13 mouse cellular contexts compared by ENCODE assay signal in genomic region chr9:101037396-101037795, GRCm38 (mm10). TPM values are rescaled to one million over a fixed set of nuclear protein-coding genes. Genes with fewer than 3 reads are reported as not detected.
DNase-seq lines count a peak whose midpoint lies in the region; ATAC-seq lines count a peak whose summit lies in the region.
"Had no signal": no experiment of that assay in that cellular context is flagged by ENCODE, and none has a peak within 500 bp of the region (broad histone marks: within the 10 kb centered on the region; RNA-seq: fewer than 3 reads in every experiment).

No protein-coding gene starts in this region.

- H3K4me2 ChIP-seq in heart, embryonic 12.5 days: no peak overlapping the region
- H3K4me2 ChIP-seq in liver, embryonic 15.5 days: peak overlapping the region; percentile 20; the same call in 1 of the 2 replicates
- H3K4me2 ChIP-seq in stomach, embryonic 15.5 days: peak overlapping the region; percentile 19; the same call in 1 of the 2 replicates
- H3K4me2 ChIP-seq: hindbrain, embryonic 13.5 days; midbrain, embryonic 15.5 days had no signal

- intact Hi-C loops in gastrocnemius, postnatal 36 days (cut with DNase I): no loop called here

- no peaks in the 10 kb centered on the region; the same call in none of the 2 replicates for H3K9me3 ChIP-seq in heart, embryonic 12.5 days (replicated peaks)
- no peaks in the 10 kb centered on the region for H3K9me3 ChIP-seq in liver, embryonic 15.5 days (replicated peaks)
- no peaks in the 10 kb centered on the region for H3K9me3 ChIP-seq in stomach, embryonic 15.5 days
- H3K9me3 ChIP-seq: hindbrain, embryonic 13.5 days; midbrain, embryonic 15.5 days had no signal

- no peak overlapping the region for H3K9ac ChIP-seq in heart, embryonic 12.5 days
- H3K9ac ChIP-seq in liver, embryonic 15.5 days: no peak overlapping the region
- H3K9ac ChIP-seq in stomach, embryonic 15.5 days: no peak overlapping the region
- H3K9ac ChIP-seq: hindbrain, embryonic 13.5 days; midbrain, embryonic 15.5 days had no signal

- 44% methylated on average over 7 of the region's 7 CpGs for WGBS in heart, embryonic 12.5 days
- WGBS in liver, embryonic 15.5 days (ENCODE audit: insufficient replicate concordance): 11% methylated on average over 7 of the region's 7 CpGs
- 22% methylated on average over 7 of the region's 7 CpGs for WGBS in stomach, embryonic 15.5 days

- DNase-seq in heart, adult 8-10 months (ENCODE audit: low spot score): peak; percentile 34
- peak; percentile 52 to 62 for DNase-seq in kidney, adult 8-10 months
- no peak for DNase-seq in right cerebral cortex, adult 18-20 months
- DNase-seq in adrenal gland, adult 8-10 months: no peak
- no peak for DNase-seq in gastrocnemius, postnatal 36 days
- DNase-seq: cerebellum, adult 11-12 months; retina, postnatal 1 day had no signal

- peaks cover 7% of the 10 kb centered on the region for H3K4me1 ChIP-seq in heart, embryonic 12.5 days (replicated peaks)
- peaks cover 35% of the 10 kb centered on the region for H3K4me1 ChIP-seq in liver, embryonic 15.5 days (replicated peaks)
- H3K4me1 ChIP-seq in stomach, embryonic 15.5 days: 0 out of 2 replicates have a peak, but pooled peaks cover 19% of the 10 kb centered on the region

- ATAC-seq in heart, embryonic 12.5 days (ENCODE audit: insufficient number of reproducible peaks, low FRiP score): no peak
- ATAC-seq in liver, embryonic 15.5 days (ENCODE audit: insufficient read depth): no peak
- no peak for ATAC-seq in stomach, embryonic 15.5 days (ENCODE audit: insufficient read depth, low FRiP score, low read depth)
- ATAC-seq: midbrain, embryonic 15.5 days had no signal

- no peaks in the 10 kb centered on the region for H3K27me3 ChIP-seq in heart, embryonic 12.5 days (replicated peaks)
- H3K27me3 ChIP-seq in liver, embryonic 15.5 days: no peaks in the 10 kb centered on the region; the same call in 1 of the 2 replicates
- no peaks in the 10 kb centered on the region for H3K27me3 ChIP-seq in stomach, embryonic 15.5 days (replicated peaks)
- H3K27me3 ChIP-seq: hindbrain, embryonic 13.5 days; midbrain, embryonic 15.5 days had no signal

- no peak overlapping the region for H3K27ac ChIP-seq in heart, embryonic 12.5 days (ENCODE audit: poor library complexity, severe bottlenecking)
- peak overlapping the region; percentile 33; the same call in 1 of the 2 replicates for H3K27ac ChIP-seq in liver, embryonic 15.5 days (replicated peaks)
- H3K27ac ChIP-seq in stomach, embryonic 15.5 days: no peak overlapping the region
- H3K27ac ChIP-seq: hindbrain, embryonic 13.5 days; left cerebral cortex, adult 2 months; midbrain, embryonic 15.5 days had no signal

- no peak overlapping the region for H3K4me3 ChIP-seq in heart, embryonic 12.5 days
- no peak overlapping the region for H3K4me3 ChIP-seq in liver, embryonic 15.5 days (replicated peaks)
- H3K4me3 ChIP-seq in stomach, embryonic 15.5 days (replicated peaks): no peak overlapping the region
- H3K4me3 ChIP-seq: hindbrain, embryonic 13.5 days; left cerebral cortex, adult 2 months; midbrain, embryonic 15.5 days had no signal

- no peaks in the 10 kb centered on the region for H3K36me3 ChIP-seq in heart, embryonic 12.5 days
- no peaks in the 10 kb centered on the region for H3K36me3 ChIP-seq in liver, embryonic 15.5 days (replicated peaks)
- H3K36me3 ChIP-seq in stomach, embryonic 15.5 days: no peaks in the 10 kb centered on the region
- H3K36me3 ChIP-seq: hindbrain, embryonic 13.5 days; midbrain, embryonic 15.5 days had no signal

RNA-seq across cellular contexts. Expression of gene Pccb, which starts 2.7 kb away (rescaled TPM):
- 100 to 1,000 TPM; 105 to 121 (median 110) TPM for total RNA-seq in heart, adult 8-10 months (2022)
- 21.6 TPM in 2 replicates for polyA plus RNA-seq in heart, embryonic 12.5 days (2016; fragmentation: Nextera tagmentation; extraction: Ambion mirVana)
- 7.5 and 8.4 TPM in 2 replicates for polyA plus RNA-seq in liver, embryonic 15.5 days (2015; fragmentation: Nextera tagmentation; extraction: Ambion mirVana)
- polyA plus RNA-seq in stomach, embryonic 15.5 days (2015; fragmentation: Nextera tagmentation; extraction: Ambion mirVana): 24.6 and 26.3 TPM in 2 replicates
- total RNA-seq in adrenal gland, adult 8-10 months (2022): 100 to 1,000 TPM in 2 of 4 experiments, 10 to 100 TPM in 2; 83.5 to 171 (median 127) TPM
- total RNA-seq in gastrocnemius, postnatal 36 days (2021): 10 to 100 TPM; 52.6 to 58.4 TPM

RNA-seq across cellular contexts. Expression of gene Msl2, which starts 36.5 kb away (rescaled TPM):
- 10 to 100 TPM; 30.6 to 35.1 (median 34.1) TPM for total RNA-seq in heart, adult 8-10 months (2022)
- polyA plus RNA-seq in heart, embryonic 12.5 days (2016; fragmentation: Nextera tagmentation; extraction: Ambion mirVana): 5.3 and 6.0 TPM in 2 replicates
- polyA plus RNA-seq in liver, embryonic 15.5 days (2015; fragmentation: Nextera tagmentation; extraction: Ambion mirVana): 2.2 and 2.4 TPM in 2 replicates
- 5.3 and 6.3 TPM in 2 replicates for polyA plus RNA-seq in stomach, embryonic 15.5 days (2015; fragmentation: Nextera tagmentation; extraction: Ambion mirVana)
- total RNA-seq in adrenal gland, adult 8-10 months (2022): 10 to 100 TPM; 54.2 to 57.2 (median 54.9) TPM
- 10 to 100 TPM; 19.6 to 27.2 TPM for total RNA-seq in gastrocnemius, postnatal 36 days (2021)

Comparison
In these comparisons a context has a peak if more than half of its experiments do, and no peak if none do; other contexts are left out.
1. DNase-seq: peak in heart, adult 8-10 months (single experiment) and kidney, adult 8-10 months (2 of 2); none in right cerebral cortex, adult 18-20 months (single experiment), adrenal gland, adult 8-10 months (single experiment) and gastrocnemius, postnatal 36 days (0 of 2).